Mouse (Mus musculus): ENCODE data around the gene Phykpl. TPM values are rescaled to one million over a fixed set of nuclear protein-coding genes. Genes with fewer than 3 reads are reported as not detected.

The Phykpl gene
- polyA plus RNA-seq (2015; fragmentation: Nextera tagmentation; extraction: Ambion mirVana): 11.8 and 12.0 TPM in 2 replicates

GRCm38 (mm10) chr11:51584431-51585248, at the start of gene Phykpl:
Gene Phykpl, plus strand, starts transcription at chr11:51584757.
- H3K4me1 ChIP-seq (replicated peaks): peaks cover 47% of the 10 kb centered on the region
- H3K27ac ChIP-seq (replicated peaks): peak within 1 kb of the TSS; percentile 93
- peak within 1 kb of the TSS; percentile 90 for H3K4me3 ChIP-seq (replicated peaks)
- H3K9me3 ChIP-seq (replicated peaks): no peaks in the 10 kb centered on the region
- H3K9ac ChIP-seq: peak within 1 kb of the TSS; percentile 94
- H3K27me3 ChIP-seq: no peaks in the 10 kb centered on the region
- ATAC-seq (ENCODE audit: insufficient read depth): peak; percentile 91
- peaks cover 38% of the 10 kb centered on the region for H3K36me3 ChIP-seq (replicated peaks)
- WGBS (ENCODE audit: insufficient replicate concordance): under 1% methylated on average over 59 of the region's 59 CpGs
- H3K4me2 ChIP-seq: peak within 1 kb of the TSS; percentile 96

- no peaks in the 10 kb centered on the region; the same call in 1 of the 2 replicates for H3K27me3 ChIP-seq
- H3K4me2 ChIP-seq: no peak overlapping the region
- H3K4me3 ChIP-seq (replicated peaks): no peak overlapping the region
- no peak overlapping the region for H3K27ac ChIP-seq (replicated peaks)
- 66% methylated on average over 7 of the region's 7 CpGs for WGBS (ENCODE audit: insufficient replicate concordance)
- no peak for ATAC-seq (ENCODE audit: insufficient read depth)
- H3K36me3 ChIP-seq (replicated peaks): no peaks in the 10 kb centered on the region
- peaks cover under 1% of the 10 kb centered on the region; the same call in 1 of the 2 replicates for H3K4me1 ChIP-seq (replicated peaks)
- no peak overlapping the region for H3K9ac ChIP-seq
- no peaks in the 10 kb centered on the region for H3K9me3 ChIP-seq (replicated peaks)
Observed at GRCm38 (mm10) chr11:51538388-51538787, 46.2 kb upstream of the Phykpl start.

- Histone ChIP-seq H3K4me3 (replicated peaks) (no peak overlapping the region), H3K9ac (no peak overlapping the region), H3K27ac (replicated peaks) (no peak overlapping the region), H3K9me3 (replicated peaks) (no peaks in the 10 kb centered on the region), H3K4me2 (no peak overlapping the region), H3K36me3 (replicated peaks) (no peaks in the 10 kb centered on the region), H3K4me1 (replicated peaks) (peaks cover 8% of the 10 kb centered on the region), H3K27me3 (no peaks in the 10 kb centered on the region; the same call in 1 of the 2 replicates)
- WGBS (ENCODE audit: insufficient replicate concordance): 44% methylated on average over 13 of the region's 13 CpGs
- peak; percentile 32; the same call in 1 of the 2 replicates for ATAC-seq (ENCODE audit: insufficient read depth)
Observed at GRCm38 (mm10) chr11:51538919-51539758, 45.4 kb upstream of the Phykpl start.

- peaks cover 13% of the 10 kb centered on the region for H3K4me1 ChIP-seq (replicated peaks)
- WGBS (ENCODE audit: insufficient replicate concordance): 7% methylated on average over 10 of the region's 10 CpGs
Observed at GRCm38 (mm10) chr11:51539759-51540282, 44.7 kb upstream of the Phykpl start.

GRCm38 (mm10) chr11:51542424-51542823, 42.1 kb upstream of the Phykpl start:
- Histone ChIP-seq H3K4me3 (replicated peaks) (no peak overlapping the region), H3K4me2 (no peak overlapping the region), H3K9ac (no peak overlapping the region), H3K27me3 (no peaks in the 10 kb centered on the region), H3K9me3 (replicated peaks) (no peaks in the 10 kb centered on the region), H3K27ac (replicated peaks) (no peak overlapping the region; the same call in 1 of the 2 replicates), H3K36me3 (replicated peaks) (no peaks in the 10 kb centered on the region), H3K4me1 (replicated peaks) (peaks cover 13% of the 10 kb centered on the region)
- no peak for ATAC-seq (ENCODE audit: insufficient read depth)
- 45% methylated on average over 9 of the region's 9 CpGs for WGBS (ENCODE audit: insufficient replicate concordance)

More at GRCm38 (mm10) chr11:51539759-51540282, 44.7 kb upstream of the Phykpl start:
- Histone ChIP-seq H3K36me3 (replicated peaks) (no peaks in the 10 kb centered on the region), H3K27me3 (no peaks in the 10 kb centered on the region; the same call in 1 of the 2 replicates), H3K27ac (replicated peaks) (no peak overlapping the region), H3K4me2 (no peak overlapping the region), H3K4me3 (replicated peaks) (no peak overlapping the region), H3K9ac (no peak overlapping the region), H3K9me3 (replicated peaks) (no peaks in the 10 kb centered on the region)
- ATAC-seq (ENCODE audit: insufficient read depth): peak; percentile 76

- H3K27ac ChIP-seq (replicated peaks): no peak overlapping the region
- H3K4me3 ChIP-seq (replicated peaks): no peak overlapping the region
- no peaks in the 10 kb centered on the region for H3K27me3 ChIP-seq
- H3K4me2 ChIP-seq: no peak overlapping the region
- peaks cover 13% of the 10 kb centered on the region for H3K4me1 ChIP-seq (replicated peaks)
- 40% methylated on average over 7 of the region's 7 CpGs for WGBS (ENCODE audit: insufficient replicate concordance)
- H3K9ac ChIP-seq: no peak overlapping the region
- ATAC-seq (ENCODE audit: insufficient read depth): no peak
- no peaks in the 10 kb centered on the region for H3K36me3 ChIP-seq (replicated peaks)
- H3K9me3 ChIP-seq (replicated peaks): no peaks in the 10 kb centered on the region
Observed at GRCm38 (mm10) chr11:51543487-51544050, 41.0 kb upstream of the Phykpl start.

- Histone ChIP-seq H3K4me1 (replicated peaks) (peaks cover 13% of the 10 kb centered on the region), H3K27ac (replicated peaks) (no peak overlapping the region), H3K9ac (no peak overlapping the region), H3K36me3 (replicated peaks) (no peaks in the 10 kb centered on the region), H3K4me3 (replicated peaks) (no peak overlapping the region), H3K27me3 (no peaks in the 10 kb centered on the region), H3K9me3 (replicated peaks) (no peaks in the 10 kb centered on the region), H3K4me2 (no peak overlapping the region)
- no peak for ATAC-seq (ENCODE audit: insufficient read depth)
- 10% methylated on average over 2 of the region's 2 CpGs for WGBS (ENCODE audit: insufficient replicate concordance)
Observed at GRCm38 (mm10) chr11:51544413-51544812, 40.1 kb upstream of the Phykpl start.

- Histone ChIP-seq H3K27ac (replicated peaks) (no peak overlapping the region), H3K4me2 (no peak overlapping the region), H3K9ac (no peak overlapping the region), H3K4me1 (replicated peaks) (peaks cover 13% of the 10 kb centered on the region), H3K4me3 (replicated peaks) (no peak overlapping the region), H3K9me3 (replicated peaks) (no peaks in the 10 kb centered on the region), H3K27me3 (no peaks in the 10 kb centered on the region), H3K36me3 (replicated peaks) (no peaks in the 10 kb centered on the region)
- 48% methylated on average over 4 of the region's 4 CpGs for WGBS (ENCODE audit: insufficient replicate concordance)
- no peak for ATAC-seq (ENCODE audit: insufficient read depth)
Observed at GRCm38 (mm10) chr11:51545811-51546210, 38.7 kb upstream of the Phykpl start.

GRCm38 (mm10) chr11:51551253-51551652, 33.3 kb upstream of the Phykpl start:
- H3K4me3 ChIP-seq (replicated peaks): no peak overlapping the region
- no peaks in the 10 kb centered on the region for H3K27me3 ChIP-seq
- peaks cover 8% of the 10 kb centered on the region; the same call in 1 of the 2 replicates for H3K4me1 ChIP-seq (replicated peaks)
- no peak overlapping the region for H3K4me2 ChIP-seq
- H3K9ac ChIP-seq: no peak overlapping the region
- 20% methylated on average over 5 of the region's 5 CpGs for WGBS (ENCODE audit: insufficient replicate concordance)
- no peaks in the 10 kb centered on the region for H3K9me3 ChIP-seq (replicated peaks)
- H3K36me3 ChIP-seq (replicated peaks): no peaks in the 10 kb centered on the region
- no peak overlapping the region for H3K27ac ChIP-seq (replicated peaks)
- ATAC-seq (ENCODE audit: insufficient read depth): no peak

- Histone ChIP-seq H3K4me3 (replicated peaks) (no peak overlapping the region), H3K9ac (no peak overlapping the region), H3K27ac (replicated peaks) (no peak overlapping the region), H3K36me3 (replicated peaks) (no peaks in the 10 kb centered on the region), H3K4me1 (replicated peaks) (peaks cover 8% of the 10 kb centered on the region; the same call in 1 of the 2 replicates), H3K4me2 (no peak overlapping the region), H3K9me3 (replicated peaks) (no peaks in the 10 kb centered on the region), H3K27me3 (no peaks in the 10 kb centered on the region)
- 40% methylated on average over 3 of the region's 3 CpGs for WGBS (ENCODE audit: insufficient replicate concordance)
- ATAC-seq (ENCODE audit: insufficient read depth): no peak
Observed at GRCm38 (mm10) chr11:51552091-51552490, 32.5 kb upstream of the Phykpl start.

Data from liver, embryonic 15.5 days (tissue).